Mouse (Mus musculus) olfactory bulb, adult 2 months (tissue): ENCODE results near the gene Morn3.

ENCODE experiments used
- CTCF ChIP-seq: fragments of 200-500 bp; IDR thresholded peaks from 2 replicates; pipeline ENCODE4 v1.5.1; 2012; ENCODE audit warnings: low read depth, mild to moderate bottlenecking, low read length, moderate library complexity; ENCODE audit not compliant: insufficient read depth
- POLR2A ChIP-seq: fragments of 200-500 bp; IDR thresholded peaks from 2 replicates; pipeline ENCODE4 v1.6.1; 2012; ENCODE audit warnings: mild to moderate bottlenecking, low read depth, low read length, moderate library complexity; ENCODE audit not compliant: insufficient read depth

DNA sequence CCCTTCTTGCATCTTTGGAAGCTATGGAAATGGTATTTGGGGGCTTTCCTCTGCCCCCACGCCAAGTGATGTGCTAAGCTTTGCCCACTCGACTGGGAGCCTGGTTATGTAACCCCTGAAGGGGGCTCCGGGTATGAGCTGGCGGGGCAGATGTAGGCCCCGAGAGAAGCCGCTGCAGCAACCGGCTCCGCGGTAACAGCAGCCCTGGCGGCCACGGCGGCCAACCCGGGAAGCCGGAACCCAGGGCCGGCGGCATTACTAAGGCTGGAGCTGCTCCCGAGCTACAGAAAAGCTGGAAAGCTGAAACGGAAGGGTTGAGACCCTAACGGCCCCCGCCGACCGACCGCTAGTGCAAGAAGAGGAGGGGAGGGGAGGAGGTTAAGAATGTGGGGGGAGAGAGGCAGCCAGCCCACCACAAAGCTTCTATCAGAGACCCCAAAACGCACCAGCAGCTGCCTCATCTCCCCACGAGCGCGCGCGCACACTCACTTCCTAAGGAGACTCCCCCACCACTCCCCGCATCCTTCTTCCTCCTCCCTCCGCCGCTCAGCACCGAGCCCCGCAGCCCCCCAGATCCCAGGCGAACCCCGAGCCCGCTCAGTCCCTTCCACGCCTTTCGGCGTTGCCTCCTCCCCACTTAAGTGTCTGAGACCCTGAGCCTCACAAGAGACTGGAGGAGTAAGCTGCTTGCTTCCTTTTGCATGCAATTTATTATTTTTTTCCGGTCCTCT is 58.6 kb downstream of the Morn3 start:
- TF ChIP-seq POLR2A = no peak
- TF ChIP-seq CTCF = no peak
